8 mouse cellular contexts compared by ENCODE assay signal in genomic region chr7:142249824-142250223, GRCm38 (mm10). TPM values are rescaled to one million over a fixed set of nuclear protein-coding genes. Genes with fewer than 3 reads are reported as not detected.
DNase-seq lines count a peak whose midpoint lies in the region; ATAC-seq and TF ChIP-seq lines count a peak whose summit lies in the region.

No protein-coding gene starts in this region.

- no peak overlapping the region for H3K9ac ChIP-seq in intestine, postnatal 0 days (ENCODE audit: low read depth, low read length)
- H3K9ac ChIP-seq in intestine, embryonic 16.5 days (ENCODE audit: low read depth, low read length), result no peak overlapping the region

- peak; percentile 59 for DNase-seq in ES-CJ7 (ENCODE audit: low read depth, low spot score)
- DNase-seq in adrenal gland, postnatal 14 days, result peak; percentile 49
- peak; percentile 11 to 58 for DNase-seq in layer of hippocampus, postnatal 25 days (ENCODE audit: extremely low spot score in 1 of 2, low spot score in 1 of 2)
- peak; percentile 30 for DNase-seq in retina, adult 2 months (ENCODE audit: low read depth, low spot score)
- no peak for DNase-seq in B cell, adult 2 months

- 0 out of 2 replicates have a peak, but pooled peaks cover 10% of the 10 kb centered on the region for H3K27me3 ChIP-seq in intestine, postnatal 0 days (replicated peaks; ENCODE audit: control insufficient read depth, insufficient read depth, low read length)
- no peaks in the 10 kb centered on the region; the same call in 1 of the 2 replicates for H3K27me3 ChIP-seq in intestine, embryonic 16.5 days (replicated peaks; ENCODE audit: control insufficient read depth, insufficient read depth, low read length)

- H3K36me3 ChIP-seq in intestine, postnatal 0 days (ENCODE audit: control insufficient read depth, insufficient read depth), result no peaks in the 10 kb centered on the region
- H3K36me3 ChIP-seq in intestine, embryonic 16.5 days (ENCODE audit: control insufficient read depth, insufficient read depth, low read length), result no peaks in the 10 kb centered on the region

- H3K27ac ChIP-seq in intestine, postnatal 0 days (ENCODE audit: low read depth, low read length), result no peak overlapping the region
- H3K27ac ChIP-seq in intestine, embryonic 16.5 days (ENCODE audit: low read length), result no peak overlapping the region

- 0% methylated on average over 1 of the region's 1 CpGs for WGBS in intestine, postnatal 0 days
- 0% methylated on average over 1 of the region's 1 CpGs for WGBS in intestine, embryonic 16.5 days

- H3K9me3 ChIP-seq in intestine, postnatal 0 days (ENCODE audit: control insufficient read depth), result no peaks in the 10 kb centered on the region
- no peaks in the 10 kb centered on the region for H3K9me3 ChIP-seq in intestine, embryonic 16.5 days (ENCODE audit: control insufficient read depth, low read length)

- no peaks in the 10 kb centered on the region for H3K4me1 ChIP-seq in intestine, postnatal 0 days (replicated peaks; ENCODE audit: control insufficient read depth, insufficient read depth, low read length)
- H3K4me1 ChIP-seq in intestine, embryonic 16.5 days (ENCODE audit: control insufficient read depth, insufficient read depth, low read length), result no peaks in the 10 kb centered on the region

- no peak overlapping the region for H3K4me2 ChIP-seq in intestine, postnatal 0 days (replicated peaks; ENCODE audit: low read depth)
- no peak overlapping the region for H3K4me2 ChIP-seq in intestine, embryonic 16.5 days (ENCODE audit: low read depth, low read length)

- no peak for ATAC-seq in intestine, postnatal 0 days
- no peak for ATAC-seq in intestine, embryonic 16.5 days
- ATAC-seq in frontal cortex, adult (ENCODE audit: low TSS enrichment), result peak; percentile 65; the same call in 1 of the 2 replicates

- TF ChIP-seq CTCF in intestine, postnatal 0 days (IDR thresholded peaks at IDR 0.05; ENCODE audit: low read depth), result peak; percentile 80

- no peak overlapping the region for H3K4me3 ChIP-seq in intestine, postnatal 0 days (ENCODE audit: low read depth, low read length)
- H3K4me3 ChIP-seq in intestine, embryonic 16.5 days (ENCODE audit: low read length), result no peak overlapping the region

RNA-seq across cellular contexts. Expression of gene Gm2431, which starts 8.3 kb away (rescaled TPM):
- not detected in 2 replicates for polyA plus RNA-seq in intestine, postnatal 0 days (2015; fragmentation: Nextera tagmentation; extraction: Ambion mirVana)
- not detected in 2 replicates for polyA plus RNA-seq in intestine, embryonic 16.5 days (2015; fragmentation: Nextera tagmentation; extraction: Ambion mirVana)
- total RNA-seq in adrenal gland, postnatal 14 days (2021), result not detected in 2 replicates
- not detected for total RNA-seq in layer of hippocampus, postnatal 25 days (2021)

RNA-seq across cellular contexts. Expression of gene Gm40460, which starts 8.9 kb away (rescaled TPM):
- not detected in 2 replicates for polyA plus RNA-seq in intestine, postnatal 0 days (2015; fragmentation: Nextera tagmentation; extraction: Ambion mirVana)
- polyA plus RNA-seq in intestine, embryonic 16.5 days (2015; fragmentation: Nextera tagmentation; extraction: Ambion mirVana), result not detected in 2 replicates
- not detected in 2 replicates for total RNA-seq in adrenal gland, postnatal 14 days (2021)
- total RNA-seq in layer of hippocampus, postnatal 25 days (2021), result not detected

RNA-seq across cellular contexts. Expression of gene Krtap5-5, which starts 20.1 kb away (rescaled TPM):
- polyA plus RNA-seq in intestine, postnatal 0 days (2015; fragmentation: Nextera tagmentation; extraction: Ambion mirVana), result not detected in 2 replicates
- not detected in 2 replicates for polyA plus RNA-seq in intestine, embryonic 16.5 days (2015; fragmentation: Nextera tagmentation; extraction: Ambion mirVana)
- not detected in 2 replicates for total RNA-seq in adrenal gland, postnatal 14 days (2021)
- not detected for total RNA-seq in layer of hippocampus, postnatal 25 days (2021)

RNA-seq across cellular contexts. Expression of gene Gm4559, which starts 24.3 kb away (rescaled TPM):
- not detected in 2 replicates for polyA plus RNA-seq in intestine, postnatal 0 days (2015; fragmentation: Nextera tagmentation; extraction: Ambion mirVana)
- not detected in 2 replicates for polyA plus RNA-seq in intestine, embryonic 16.5 days (2015; fragmentation: Nextera tagmentation; extraction: Ambion mirVana)
- not detected in 2 replicates for total RNA-seq in adrenal gland, postnatal 14 days (2021)
- total RNA-seq in layer of hippocampus, postnatal 25 days (2021), result not detected

RNA-seq across cellular contexts. Expression of gene Gm7579, which starts 38.2 kb away (rescaled TPM):
- polyA plus RNA-seq in intestine, postnatal 0 days (2015; fragmentation: Nextera tagmentation; extraction: Ambion mirVana), result not detected in 2 replicates
- polyA plus RNA-seq in intestine, embryonic 16.5 days (2015; fragmentation: Nextera tagmentation; extraction: Ambion mirVana), result not detected in 2 replicates
- not detected in 2 replicates for total RNA-seq in adrenal gland, postnatal 14 days (2021)
- total RNA-seq in layer of hippocampus, postnatal 25 days (2021), result not detected

Comparison
In these comparisons a context has a peak if more than half of its experiments do, and no peak if none do; other contexts are left out.
1. DNase-seq: peak in ES-CJ7 (single experiment), adrenal gland, postnatal 14 days (single experiment), layer of hippocampus, postnatal 25 days (2 of 2) and retina, adult 2 months (single experiment); none in B cell, adult 2 months (0 of 2).